Mouse (Mus musculus): ENCODE results near the gene Scd2. TPM values are rescaled to one million over a fixed set of nuclear protein-coding genes. Genes with fewer than 3 reads are reported as not detected.

Gene Scd2
- total and polyA plus RNA-seq, 3 experiments, result 97.6 to 710 (median 649) TPM

DNA sequence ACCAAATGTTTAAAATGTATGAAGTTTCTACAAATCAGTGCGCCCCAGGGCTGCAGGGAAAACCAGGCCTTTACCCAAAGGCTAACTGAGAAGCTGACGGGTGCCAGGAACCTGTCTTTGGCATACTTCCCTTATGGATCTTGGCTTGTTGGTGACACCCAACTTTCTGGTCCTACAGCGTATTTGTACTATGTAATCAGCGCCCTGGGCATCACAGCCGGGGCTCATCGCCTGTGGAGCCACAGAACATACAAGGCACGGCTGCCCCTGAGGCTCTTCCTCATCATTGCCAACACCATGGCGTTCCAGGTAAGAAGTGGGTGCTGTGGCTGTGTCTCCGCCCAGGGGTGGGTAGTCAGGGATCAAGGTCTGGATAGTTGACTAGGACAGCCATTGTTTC, 4.4 kb downstream of the Scd2 start:
- H3K36me3 ChIP-seq (replicated peaks), result peaks cover 77% of the 10 kb centered on the region
- H3K27me3 ChIP-seq (ENCODE audit: insufficient read depth, low read length), result no peaks in the 10 kb centered on the region
- ATAC-seq (ENCODE audit: extremely low read depth, insufficient number of reproducible peaks, low FRiP score, poor library complexity, severe bottlenecking), result no peak
- peaks cover 67% of the 10 kb centered on the region for H3K4me1 ChIP-seq (ENCODE audit: insufficient read depth, low read depth, low read length)
- no peaks in the 10 kb centered on the region for H3K9me3 ChIP-seq (replicated peaks)
- DNase-seq (ENCODE audit: low spot score), result no peak
- TF ChIP-seq CTCF (IDR thresholded peaks at IDR 0.05; ENCODE audit: low read depth, low read length), result no peak
- peak overlapping the region; percentile 75 for H3K4me3 ChIP-seq (ENCODE audit: low read depth, low read length)

DNA sequence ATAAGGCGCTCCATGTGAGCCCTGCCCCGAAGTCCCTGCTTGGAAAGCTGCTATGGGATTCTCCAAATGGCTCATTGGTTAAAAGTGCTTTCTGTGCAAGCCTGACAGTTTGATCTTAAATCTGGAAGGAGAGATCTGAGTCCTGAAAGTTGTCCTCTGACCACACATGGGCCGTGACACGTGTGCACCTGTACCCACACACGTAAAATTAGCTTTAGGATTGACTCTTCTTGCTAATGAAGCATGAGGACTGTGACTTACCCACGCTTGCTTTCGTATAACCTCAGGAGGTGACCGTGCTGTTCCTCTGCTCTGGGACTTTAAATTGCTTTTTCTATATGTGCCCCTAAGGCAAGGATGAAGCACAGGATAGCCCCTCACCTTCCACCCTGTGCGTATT, 5.6 kb downstream of the Scd2 start:
- no peak for TF ChIP-seq GATA2 (IDR thresholded peaks at IDR 0.05; ENCODE audit: borderline replicate concordance, low read depth, low read length)
- TF ChIP-seq CTCF (IDR thresholded peaks at IDR 0.05; ENCODE audit: low read depth, low read length), result no peak
- TF ChIP-seq TAL1 (conservative IDR thresholded peaks at IDR 0.05; ENCODE audit: low read depth, low read length), result no peak
- TF ChIP-seq POLR2AphosphoS5 (IDR thresholded peaks at IDR 0.05; ENCODE audit: insufficient replicate concordance, low read depth, low read length), result no peak
- no peak for TF ChIP-seq GATA1 (IDR thresholded peaks at IDR 0.05; ENCODE audit: borderline replicate concordance, low read length)
- Histone ChIP-seq H3K4me3 (ENCODE audit: low read depth, low read length) (peak overlapping the region; percentile 75), H3K4me1 (ENCODE audit: insufficient read depth, low read depth, low read length) (peaks cover 68% of the 10 kb centered on the region), H3K27me3 (ENCODE audit: insufficient read depth, low read length) (no peaks in the 10 kb centered on the region), H3K36me3 (replicated peaks) (peaks cover 89% of the 10 kb centered on the region), H3K9me3 (replicated peaks) (no peaks in the 10 kb centered on the region)
- DNase-seq (ENCODE audit: low spot score), result no peak
- no peak for ATAC-seq (ENCODE audit: extremely low read depth, insufficient number of reproducible peaks, low FRiP score, poor library complexity, severe bottlenecking)

DNA sequence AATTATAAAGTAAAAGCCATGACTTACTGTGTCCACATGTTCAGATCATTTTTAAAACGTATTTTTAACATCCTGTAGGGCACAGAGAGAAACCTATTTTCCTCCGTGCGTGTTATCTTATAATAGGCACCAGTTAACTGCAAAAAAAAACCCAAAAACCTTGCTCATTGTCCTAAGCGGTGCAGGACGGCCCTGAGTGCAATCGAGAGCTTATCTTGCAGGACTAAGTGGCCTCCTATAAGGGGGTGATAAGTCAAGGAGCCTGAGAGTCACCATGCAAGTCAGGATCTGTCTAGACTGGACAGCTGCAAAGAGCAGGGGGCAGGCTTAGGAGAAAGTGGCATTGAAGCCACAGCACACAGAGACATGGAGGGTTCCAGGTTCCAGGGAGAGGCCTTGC, 6.4 kb downstream of the Scd2 start:
- Histone ChIP-seq H3K4me3 (ENCODE audit: low read depth, low read length) (peak overlapping the region; percentile 67), H3K36me3 (replicated peaks) (peaks cover 95% of the 10 kb centered on the region), H3K4me1 (ENCODE audit: insufficient read depth, low read depth, low read length) (peaks cover 76% of the 10 kb centered on the region), H3K9me3 (replicated peaks) (no peaks in the 10 kb centered on the region), H3K27me3 (ENCODE audit: insufficient read depth, low read length) (no peaks in the 10 kb centered on the region)
- peak; percentile 72 for ATAC-seq (ENCODE audit: extremely low read depth, insufficient number of reproducible peaks, low FRiP score, poor library complexity, severe bottlenecking)
- TF ChIP-seq CTCF (IDR thresholded peaks at IDR 0.05; ENCODE audit: low read depth, low read length), result no peak
- TF ChIP-seq GATA2 (IDR thresholded peaks at IDR 0.05; ENCODE audit: borderline replicate concordance, low read depth, low read length), result no peak
- TF ChIP-seq TAL1 (conservative IDR thresholded peaks at IDR 0.05; ENCODE audit: low read depth, low read length), result no peak
- no peak for DNase-seq (ENCODE audit: low spot score)

DNA sequence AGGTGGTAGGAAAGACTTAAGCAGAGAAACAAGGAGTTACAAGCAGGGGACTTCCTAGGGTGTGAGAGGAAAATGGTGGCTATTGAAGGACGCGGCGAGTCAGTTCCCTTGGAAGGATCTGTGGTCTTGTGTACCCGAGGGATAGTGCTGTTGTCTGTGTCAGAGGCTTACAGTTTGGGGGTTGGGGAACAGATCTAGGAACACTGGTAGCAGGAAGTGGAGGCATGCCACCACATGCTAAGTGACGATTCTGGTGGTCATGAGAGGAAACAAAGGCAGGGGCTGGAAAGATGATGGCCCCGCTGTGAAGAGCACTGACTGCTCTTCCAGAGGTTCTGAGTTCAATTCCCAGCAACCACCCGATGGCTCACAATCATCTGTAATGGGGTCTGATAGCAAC, 7.0 kb downstream of the Scd2 start:
- H3K36me3 ChIP-seq (replicated peaks), result peaks cover 95% of the 10 kb centered on the region
- H3K9me3 ChIP-seq (replicated peaks), result no peaks in the 10 kb centered on the region
- H3K27me3 ChIP-seq (ENCODE audit: insufficient read depth, low read length), result no peaks in the 10 kb centered on the region
- H3K4me3 ChIP-seq (ENCODE audit: low read depth, low read length), result peak overlapping the region; percentile 67
- H3K4me1 ChIP-seq (ENCODE audit: insufficient read depth, low read depth, low read length), result peaks cover 80% of the 10 kb centered on the region
- DNase-seq (ENCODE audit: low spot score) (no peak), ATAC-seq (ENCODE audit: extremely low read depth, insufficient number of reproducible peaks, low FRiP score, poor library complexity, severe bottlenecking) (no peak)
- TF ChIP-seq CTCF (IDR thresholded peaks at IDR 0.05; ENCODE audit: low read depth, low read length), result no peak

DNA sequence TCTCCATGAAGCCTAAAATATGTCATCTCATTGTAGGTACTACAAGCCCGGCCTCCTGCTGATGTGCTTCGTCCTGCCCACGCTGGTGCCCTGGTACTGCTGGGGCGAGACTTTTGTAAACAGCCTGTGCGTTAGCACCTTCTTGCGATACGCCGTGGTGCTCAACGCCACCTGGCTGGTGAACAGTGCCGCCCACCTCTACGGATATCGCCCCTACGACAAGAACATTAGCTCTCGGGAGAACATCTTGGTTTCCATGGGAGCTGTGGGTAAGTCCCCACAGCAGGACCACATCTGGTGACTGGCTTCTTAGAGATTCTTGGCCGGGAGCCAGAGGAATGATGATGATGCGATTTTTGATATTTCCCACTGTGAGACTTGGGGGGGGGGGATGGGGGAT, 7.7 kb downstream of the Scd2 start:
- DNase-seq (ENCODE audit: low spot score), result no peak
- peaks cover 81% of the 10 kb centered on the region for H3K4me1 ChIP-seq (ENCODE audit: insufficient read depth, low read depth, low read length)
- H3K9me3 ChIP-seq (replicated peaks), result no peaks in the 10 kb centered on the region
- H3K36me3 ChIP-seq (replicated peaks), result peaks cover 95% of the 10 kb centered on the region
- no peaks in the 10 kb centered on the region for H3K27me3 ChIP-seq (ENCODE audit: insufficient read depth, low read length)
- TF ChIP-seq GATA1 (IDR thresholded peaks at IDR 0.05; ENCODE audit: borderline replicate concordance, low read length) (no peak), TAL1 (conservative IDR thresholded peaks at IDR 0.05; ENCODE audit: low read depth, low read length) (no peak), CTCF (IDR thresholded peaks at IDR 0.05; ENCODE audit: low read depth, low read length) (no peak), GATA2 (IDR thresholded peaks at IDR 0.05; ENCODE audit: borderline replicate concordance, low read depth, low read length) (no peak), POLR2AphosphoS5 (IDR thresholded peaks at IDR 0.05; ENCODE audit: insufficient replicate concordance, low read depth, low read length) (no peak; the same call in 1 of the 2 replicates)
- peak overlapping the region; percentile 67 for H3K4me3 ChIP-seq (ENCODE audit: low read depth, low read length)
- ATAC-seq (ENCODE audit: extremely low read depth, insufficient number of reproducible peaks, low FRiP score, poor library complexity, severe bottlenecking), result no peak

- TF ChIP-seq TAL1 (conservative IDR thresholded peaks at IDR 0.05; ENCODE audit: low read depth, low read length) (peak; percentile 41; the same call in 1 of the 2 replicates), POLR2AphosphoS5 (IDR thresholded peaks at IDR 0.05; ENCODE audit: insufficient replicate concordance, low read depth, low read length) (no peak; the same call in 1 of the 2 replicates), CTCF (IDR thresholded peaks at IDR 0.05; ENCODE audit: low read depth, low read length) (no peak), GATA1 (IDR thresholded peaks at IDR 0.05; ENCODE audit: borderline replicate concordance, low read length) (no peak), GATA2 (IDR thresholded peaks at IDR 0.05; ENCODE audit: borderline replicate concordance, low read depth, low read length) (no peak)
- Histone ChIP-seq H3K9me3 (replicated peaks) (no peaks in the 10 kb centered on the region), H3K4me3 (ENCODE audit: low read depth, low read length) (no peak overlapping the region; the same call in 1 of the 2 replicates), H3K4me1 (ENCODE audit: insufficient read depth, low read depth, low read length) (peaks cover 81% of the 10 kb centered on the region), H3K27me3 (ENCODE audit: insufficient read depth, low read length) (no peaks in the 10 kb centered on the region), H3K36me3 (replicated peaks) (peaks cover 95% of the 10 kb centered on the region)
- DNase-seq (ENCODE audit: low spot score), result no peak
- no peak for ATAC-seq (ENCODE audit: extremely low read depth, insufficient number of reproducible peaks, low FRiP score, poor library complexity, severe bottlenecking)
Measured at GRCm38 (mm10) chr19:44301671-44302305, 8.3 kb downstream of the Scd2 start.

DNA sequence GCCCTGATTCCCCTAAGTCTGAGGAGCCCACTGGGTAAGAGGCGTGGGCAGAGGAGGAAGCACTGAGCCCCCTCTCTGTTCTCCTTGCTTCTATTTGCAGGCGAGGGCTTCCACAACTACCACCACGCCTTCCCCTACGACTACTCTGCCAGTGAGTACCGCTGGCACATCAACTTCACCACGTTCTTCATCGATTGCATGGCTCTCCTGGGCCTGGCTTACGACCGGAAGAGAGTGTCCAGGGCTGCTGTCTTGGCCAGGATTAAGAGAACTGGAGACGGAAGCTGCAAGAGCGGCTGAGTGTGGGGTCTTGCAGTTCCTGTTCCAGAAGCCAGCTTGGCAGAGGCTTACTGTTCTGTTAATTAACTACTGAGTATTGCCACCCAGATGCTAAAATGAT, 9.4 kb downstream of the Scd2 start:
- peak overlapping the region; percentile 7; the same call in 1 of the 2 replicates for H3K4me3 ChIP-seq (ENCODE audit: low read depth, low read length)
- H3K9me3 ChIP-seq (replicated peaks), result no peaks in the 10 kb centered on the region
- ATAC-seq (ENCODE audit: extremely low read depth, insufficient number of reproducible peaks, low FRiP score, poor library complexity, severe bottlenecking) (no peak), DNase-seq (ENCODE audit: low spot score) (no peak)
- TF ChIP-seq GATA2 (IDR thresholded peaks at IDR 0.05; ENCODE audit: borderline replicate concordance, low read depth, low read length) (no peak), POLR2AphosphoS5 (IDR thresholded peaks at IDR 0.05; ENCODE audit: insufficient replicate concordance, low read depth, low read length) (no peak), CTCF (IDR thresholded peaks at IDR 0.05; ENCODE audit: low read depth, low read length) (no peak), TAL1 (conservative IDR thresholded peaks at IDR 0.05; ENCODE audit: low read depth, low read length) (no peak), GATA1 (IDR thresholded peaks at IDR 0.05; ENCODE audit: borderline replicate concordance, low read length) (no peak)
- H3K36me3 ChIP-seq (replicated peaks), result peaks cover 95% of the 10 kb centered on the region
- H3K4me1 ChIP-seq (ENCODE audit: insufficient read depth, low read depth, low read length), result peaks cover 76% of the 10 kb centered on the region
- no peaks in the 10 kb centered on the region for H3K27me3 ChIP-seq (ENCODE audit: insufficient read depth, low read length)
